Mouse (Mus musculus) lung, embryonic 16.5 days (tissue): Measurements from ENCODE around the gene Asah2. TPM values are rescaled to one million over a fixed set of nuclear protein-coding genes. Genes with fewer than 3 reads are reported as not detected.
A peak's percentile ranks its signal among the peaks of the same experiment; 100 is the strongest.

Experiments
- ATAC-seq: fragments of 200-750 bp; cut with Nextera tagmentation; 2 replicates; pipeline ENCODE4 v1.8.0; 2017; ENCODE audit warnings: low read depth, mild to moderate bottlenecking, moderate library complexity
- H3K27ac ChIP-seq: fragments of 300-500 bp; sonication (generic); 2 replicates; pipeline ENCODE4 v1.5.1; 2014; ENCODE audit warnings: mild to moderate bottlenecking, control low read depth, low read length
- H3K27me3 ChIP-seq: fragments of 300-500 bp; sonication (generic); 2 replicates; pipeline ENCODE4 v1.6.1; 2014; ENCODE audit warnings: low read depth, low read length, mixed read lengths; ENCODE audit not compliant: control insufficient read depth, insufficient read depth
- H3K36me3 ChIP-seq: fragments of 300-500 bp; sonication (generic); 2 replicates; pipeline ENCODE4 v1.6.1; 2014; ENCODE audit warnings: low read length; ENCODE audit not compliant: control insufficient read depth, insufficient read depth
- H3K4me1 ChIP-seq: fragments of 300-500 bp; sonication (generic); replicated peaks from 2 replicates; pipeline ENCODE4 v1.6.1; 2014; ENCODE audit warnings: low read length, mixed read lengths; ENCODE audit not compliant: control insufficient read depth, insufficient read depth
- H3K4me2 ChIP-seq: fragments of 300-500 bp; sonication (generic); 2 replicates; pipeline ENCODE4 v1.6.1; 2014; ENCODE audit warnings: low read depth, low read length, control low read depth
- H3K4me3 ChIP-seq: fragments of 300-500 bp; sonication (generic); 2 replicates; pipeline ENCODE4 v1.5.1; 2014; ENCODE audit warnings: mild to moderate bottlenecking, low read length, control low read depth
- H3K9ac ChIP-seq: fragments of 300-500 bp; sonication (generic); 2 replicates; pipeline ENCODE4 v1.6.1; 2014; ENCODE audit warnings: low read length, control low read depth
- H3K9me3 ChIP-seq: fragments of 300-500 bp; sonication (generic); 2 replicates; pipeline ENCODE4 v1.6.1; 2016; ENCODE audit warnings: low read length; ENCODE audit not compliant: control insufficient read depth
- WGBS: fragments of 180-500 bp; shearing (Covaris S2); extraction: QIAGEN DNeasy Blood & Tissue Kit; methylation state at CpG from one replicate; pipeline ENCODE4 v1.1.7; 2014; 5-methylcytosine and 5-hydroxymethylcytosine counted together
- polyA plus RNA-seq: library from polyadenylated mRNA; unstranded; fragments of >200 nt; fragmentation: Nextera tagmentation; extraction: Ambion mirVana; gene quantifications from 2 replicates; pipeline ENCODE4 v1.2.1, GENCODE M21; 2015

The Asah2 gene
- polyA plus RNA-seq, 1 experiment from 2014 or later: 2.2 TPM

DNA sequence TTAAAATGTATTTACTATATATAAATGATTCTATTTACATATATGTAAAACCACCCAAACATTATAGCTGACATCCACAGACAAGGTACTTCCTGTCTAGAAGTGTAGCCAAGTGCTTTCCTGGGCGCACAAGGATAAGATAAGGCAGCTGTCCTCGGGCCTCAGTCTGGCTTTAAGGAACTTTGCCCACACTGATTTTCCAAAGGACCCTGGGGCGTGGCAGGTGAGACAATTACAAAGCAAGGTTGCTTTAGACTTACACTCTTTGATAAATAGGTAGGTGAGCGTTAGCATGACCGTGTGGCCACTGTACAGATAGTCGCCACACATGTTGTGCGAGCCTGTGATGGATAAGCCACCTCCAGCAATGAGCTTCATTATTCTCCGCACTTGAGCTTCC lies 21.3 kb upstream of the Asah2 start:
- Histone ChIP-seq H3K9me3 (no peaks in the 10 kb centered on the region), H3K4me2 (no peak overlapping the region), H3K27me3 (no peaks in the 10 kb centered on the region), H3K4me1 (no peaks in the 10 kb centered on the region), H3K4me3 (no peak overlapping the region), H3K27ac (no peak overlapping the region), H3K36me3 (peaks cover 11% of the 10 kb centered on the region), H3K9ac (no peak overlapping the region)
- 80% methylated on average over 8 of the region's 8 CpGs for WGBS
- ATAC-seq: no peak

DNA sequence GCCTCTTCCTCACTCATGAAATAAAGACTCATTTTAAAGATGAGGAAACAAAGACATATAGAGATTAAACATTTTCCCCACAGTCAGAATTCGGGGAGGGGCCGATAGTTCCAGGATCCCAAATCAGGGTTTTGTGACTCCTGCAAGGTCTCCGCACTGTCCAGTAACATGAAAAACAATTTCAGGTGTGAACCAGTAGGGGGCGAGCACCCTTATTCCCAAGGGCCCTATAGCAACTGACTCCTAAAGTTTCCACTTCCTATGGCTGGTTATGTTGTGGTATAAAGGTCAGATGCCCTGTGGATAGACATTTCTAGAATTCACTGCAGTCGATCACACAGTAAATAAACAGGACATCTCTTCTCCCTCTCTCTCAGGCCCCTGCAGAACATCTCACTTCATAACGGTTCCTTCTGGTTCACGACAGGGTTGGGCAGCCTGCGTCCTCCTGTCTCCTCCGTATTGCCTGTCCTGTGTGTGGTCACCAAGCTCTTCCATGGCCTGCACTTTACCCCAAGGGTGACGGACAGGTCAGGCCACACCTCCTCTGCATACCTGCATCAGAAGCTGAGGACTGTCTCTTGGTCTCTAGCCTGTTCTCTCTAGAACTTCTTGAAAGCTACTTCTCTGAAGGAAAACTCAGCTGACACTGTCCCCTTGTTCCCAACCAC lies 19.3 kb upstream of the Asah2 start:
- 63% methylated on average over 10 of the region's 10 CpGs for WGBS
- H3K4me3 ChIP-seq: no peak overlapping the region
- H3K9me3 ChIP-seq: no peaks in the 10 kb centered on the region
- H3K36me3 ChIP-seq: peaks cover 13% of the 10 kb centered on the region
- no peak overlapping the region for H3K4me2 ChIP-seq
- ATAC-seq: peak; percentile 56; the same call in 1 of the 2 replicates
- H3K9ac ChIP-seq: no peak overlapping the region
- no peaks in the 10 kb centered on the region for H3K4me1 ChIP-seq
- no peaks in the 10 kb centered on the region for H3K27me3 ChIP-seq
- no peak overlapping the region for H3K27ac ChIP-seq

GRCm38 (mm10) chr19:32124155-32124554 lies 16.1 kb upstream of the Asah2 start:
- 85% methylated on average over 9 of the region's 9 CpGs for WGBS
- Histone ChIP-seq H3K27ac (no peak overlapping the region), H3K36me3 (peaks cover 11% of the 10 kb centered on the region), H3K4me3 (no peak overlapping the region), H3K27me3 (no peaks in the 10 kb centered on the region), H3K9ac (no peak overlapping the region), H3K9me3 (no peaks in the 10 kb centered on the region), H3K4me2 (no peak overlapping the region), H3K4me1 (no peaks in the 10 kb centered on the region; the same call in 1 of the 2 replicates)
- ATAC-seq: no peak

DNA sequence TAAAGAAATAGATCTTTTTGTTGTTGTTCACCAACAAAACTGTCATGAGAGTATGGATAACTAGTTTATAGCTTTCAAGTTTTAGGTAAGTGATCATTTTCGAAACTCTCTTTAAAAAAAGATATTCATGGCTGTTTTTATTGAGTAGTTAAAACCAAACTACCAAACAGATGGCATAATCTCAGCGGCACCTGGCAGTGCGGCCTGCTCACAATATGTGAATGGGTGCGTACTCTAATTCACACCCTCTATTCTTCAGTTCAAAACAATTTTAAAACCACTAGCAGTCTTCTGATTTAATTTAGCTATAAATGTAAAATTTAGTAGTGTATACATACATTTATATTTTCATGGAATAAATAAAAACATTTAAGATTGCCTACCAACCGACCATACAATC lies 15.2 kb upstream of the Asah2 start:
- Histone ChIP-seq H3K4me2 (no peak overlapping the region), H3K27me3 (no peaks in the 10 kb centered on the region), H3K4me3 (no peak overlapping the region), H3K4me1 (no peaks in the 10 kb centered on the region; the same call in 1 of the 2 replicates), H3K36me3 (peaks cover 6% of the 10 kb centered on the region), H3K27ac (no peak overlapping the region), H3K9me3 (no peaks in the 10 kb centered on the region), H3K9ac (no peak overlapping the region)
- 92% methylated on average over 5 of the region's 5 CpGs for WGBS
- ATAC-seq: no peak

DNA sequence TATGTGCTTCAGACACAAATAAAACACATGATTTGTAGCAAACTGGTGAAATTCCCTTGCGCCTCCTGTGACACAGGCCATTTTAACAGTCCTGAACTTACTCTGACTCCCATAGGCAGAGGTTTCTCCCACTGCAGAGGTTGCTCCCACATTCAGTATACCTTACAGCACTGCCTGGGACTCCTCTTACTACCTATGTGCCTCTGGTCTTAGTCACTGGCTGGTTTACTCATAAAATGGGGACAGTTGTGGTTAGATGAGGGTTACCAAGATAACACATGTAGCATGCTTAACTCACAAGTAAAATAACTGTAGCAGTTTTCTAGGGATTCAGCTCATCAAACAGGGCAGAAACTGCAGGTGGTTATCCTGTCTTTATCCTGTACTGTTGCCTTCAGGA lies 12.8 kb upstream of the Asah2 start:
- Histone ChIP-seq H3K4me2 (no peak overlapping the region), H3K4me1 (no peaks in the 10 kb centered on the region; the same call in 1 of the 2 replicates), H3K27ac (peak overlapping the region; percentile 43; the same call in 1 of the 2 replicates), H3K27me3 (no peaks in the 10 kb centered on the region), H3K4me3 (no peak overlapping the region), H3K9ac (no peak overlapping the region), H3K36me3 (peaks cover 6% of the 10 kb centered on the region), H3K9me3 (no peaks in the 10 kb centered on the region)
- no peak for ATAC-seq
- WGBS: 90% methylated on average over 1 of the region's 1 CpGs

GRCm38 (mm10) chr19:32119666-32120065 lies 11.7 kb upstream of the Asah2 start:
- no peaks in the 10 kb centered on the region; the same call in 1 of the 2 replicates for H3K4me1 ChIP-seq
- no peaks in the 10 kb centered on the region for H3K9me3 ChIP-seq
- WGBS: 78% methylated on average over 2 of the region's 2 CpGs
- no peak overlapping the region for H3K4me3 ChIP-seq
- no peak overlapping the region for H3K4me2 ChIP-seq
- H3K9ac ChIP-seq: no peak overlapping the region
- H3K27ac ChIP-seq: no peak overlapping the region
- H3K36me3 ChIP-seq: peaks cover 2% of the 10 kb centered on the region; the same call in 1 of the 2 replicates
- no peak for ATAC-seq
- H3K27me3 ChIP-seq: no peaks in the 10 kb centered on the region

GRCm38 (mm10) chr19:32118496-32118895 lies 10.5 kb upstream of the Asah2 start:
- Histone ChIP-seq H3K9ac (no peak overlapping the region), H3K27ac (no peak overlapping the region), H3K4me1 (no peaks in the 10 kb centered on the region; the same call in 1 of the 2 replicates), H3K27me3 (no peaks in the 10 kb centered on the region), H3K9me3 (no peaks in the 10 kb centered on the region), H3K4me3 (no peak overlapping the region), H3K36me3 (no peaks in the 10 kb centered on the region), H3K4me2 (no peak overlapping the region)
- WGBS: 52% methylated on average over 3 of the region's 3 CpGs
- no peak for ATAC-seq

DNA sequence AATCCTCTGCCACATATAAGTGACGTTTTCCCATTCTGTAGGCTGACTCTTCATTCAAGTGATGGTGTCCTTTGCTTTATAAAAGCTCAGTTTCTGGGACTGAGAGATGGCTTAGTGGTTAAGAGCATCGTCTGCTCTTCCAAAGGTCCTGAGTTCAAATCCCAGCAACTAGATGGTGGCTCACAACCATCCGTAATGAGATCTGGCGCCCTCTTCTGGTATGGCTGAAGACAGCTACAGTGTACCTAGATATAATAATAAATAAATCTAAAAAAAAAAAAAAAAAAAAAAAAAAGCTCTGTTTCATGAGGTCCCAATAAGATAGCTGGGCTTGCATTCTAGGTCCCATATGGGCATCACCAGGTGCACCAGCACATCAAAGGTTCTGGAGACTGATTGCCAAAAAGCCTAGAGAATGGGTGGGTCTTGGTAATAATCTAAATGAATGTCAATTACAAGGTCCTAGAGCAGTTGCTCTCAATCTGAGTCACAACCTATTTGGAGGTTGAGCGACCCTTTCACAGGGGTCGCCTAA lies 9.5 kb upstream of the Asah2 start:
- no peaks in the 10 kb centered on the region for H3K27me3 ChIP-seq

DNA sequence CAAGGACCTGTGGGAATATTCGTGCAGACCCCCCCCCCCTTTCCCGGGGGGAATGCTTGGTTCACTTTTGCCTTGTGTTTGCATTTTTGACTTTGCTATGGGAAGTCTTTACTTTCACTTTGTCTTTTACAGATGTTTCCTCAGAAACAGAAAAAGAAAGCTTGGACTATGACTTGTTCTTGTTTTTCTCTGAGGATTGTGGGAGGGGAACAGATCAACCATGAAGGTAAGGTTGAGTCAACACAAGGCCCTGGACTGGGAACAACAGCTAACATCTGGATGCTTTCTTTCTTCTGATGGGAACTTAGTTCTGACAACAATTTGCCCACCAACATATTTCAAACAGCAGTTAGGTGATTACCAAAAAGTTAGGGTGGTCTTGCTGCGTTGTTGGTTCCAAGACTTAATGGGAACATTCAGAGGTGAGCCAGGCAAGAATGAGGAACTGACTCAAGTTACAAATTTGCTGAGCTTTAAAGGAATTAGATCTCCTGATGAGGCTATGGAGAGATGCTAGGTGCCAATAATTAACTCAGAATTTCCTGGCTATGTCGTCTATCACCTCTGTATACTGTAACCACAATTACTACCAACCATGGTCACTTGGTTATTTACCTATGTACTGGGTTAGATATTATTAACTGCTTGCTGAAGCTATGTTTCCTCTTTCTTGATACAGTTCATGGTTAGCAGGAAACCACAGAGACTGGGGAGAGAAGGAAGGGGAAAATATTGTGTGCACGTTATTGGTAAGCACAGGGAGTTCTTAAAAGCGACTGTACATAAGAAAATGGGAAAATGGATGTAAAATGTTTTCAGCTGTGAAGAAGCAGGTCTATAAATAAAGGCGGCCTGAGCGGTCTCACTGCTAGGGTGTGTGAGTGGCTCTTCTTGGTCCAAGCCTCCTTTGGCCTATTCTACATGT lies 4.1 kb upstream of the Asah2 start:
- Histone ChIP-seq H3K4me1 (peaks cover 2% of the 10 kb centered on the region), H3K4me3 (no peak overlapping the region), H3K27ac (no peak overlapping the region), H3K27me3 (no peaks in the 10 kb centered on the region), H3K9ac (no peak overlapping the region), H3K9me3 (no peaks in the 10 kb centered on the region), H3K4me2 (no peak overlapping the region), H3K36me3 (no peaks in the 10 kb centered on the region)
- 75% methylated on average over 8 of the region's 8 CpGs for WGBS
- ATAC-seq: no peak

More for the DNA sequence above, 9.5 kb upstream of the Asah2 start:
- H3K4me2 ChIP-seq: no peak overlapping the region
- no peak for ATAC-seq
- H3K36me3 ChIP-seq: no peaks in the 10 kb centered on the region
- no peak overlapping the region for H3K27ac ChIP-seq
- no peaks in the 10 kb centered on the region for H3K9me3 ChIP-seq
- 77% methylated on average over 6 of the region's 6 CpGs for WGBS
- H3K9ac ChIP-seq: no peak overlapping the region
- no peaks in the 10 kb centered on the region; the same call in 1 of the 2 replicates for H3K4me1 ChIP-seq
- no peak overlapping the region for H3K4me3 ChIP-seq
